Mouse (Mus musculus) heart, postnatal 0 days (tissue): ENCODE data around the gene Fam221a. TPM values are rescaled to one million over a fixed set of nuclear protein-coding genes. Genes with fewer than 3 reads are reported as not detected.

Experiments used
- ATAC-seq: fragments of 200-750 bp; cut with Nextera tagmentation; 2 replicates; pipeline ENCODE4 v1.8.0; 2017; ENCODE audit warnings: low read depth, moderate number of reproducible peaks, moderate library complexity; ENCODE audit not compliant: insufficient read depth
- DNase-seq: peaks from one replicate; pipeline ENCODE4 v3.0.0-alpha.2; 2016; ENCODE audit warnings: low spot score
- H3K27ac ChIP-seq: fragments of 300-500 bp; sonication (generic); 2 replicates; pipeline ENCODE4 v1.5.1; 2014; ENCODE audit warnings: low read depth, mild to moderate bottlenecking
- H3K27me3 ChIP-seq: fragments of 300-500 bp; sonication (generic); 2 replicates; pipeline ENCODE4 v1.6.1; 2014; ENCODE audit warnings: low read length, mixed read lengths; ENCODE audit not compliant: control insufficient read depth, insufficient read depth
- H3K36me3 ChIP-seq: fragments of 300-500 bp; sonication (generic); replicated peaks from 2 replicates; pipeline ENCODE4 v1.6.1; 2014; ENCODE audit warnings: low read length, mixed read lengths; ENCODE audit not compliant: control insufficient read depth, insufficient read depth
- H3K4me1 ChIP-seq: fragments of 300-500 bp; sonication (generic); 2 replicates; pipeline ENCODE4 v1.6.1; 2014; ENCODE audit warnings: antibody characterized with exemption; ENCODE audit not compliant: control insufficient read depth, insufficient read depth
- H3K4me2 ChIP-seq: fragments of 300-500 bp; sonication (generic); 2 replicates; pipeline ENCODE4 v1.6.1; 2014; ENCODE audit warnings: low read depth, mild to moderate bottlenecking, low read length, moderate library complexity
- H3K4me3 ChIP-seq: fragments of 300-500 bp; sonication (generic); 2 replicates; pipeline ENCODE4 v1.5.1; 2014; ENCODE audit warnings: low read depth, low read length
- H3K9ac ChIP-seq: fragments of 300-500 bp; sonication (generic); replicated peaks from 2 replicates; pipeline ENCODE4 v1.6.1; 2014; ENCODE audit warnings: low read depth, low read length, mixed read lengths
- H3K9me3 ChIP-seq: fragments of 300-500 bp; sonication (generic); replicated peaks from 2 replicates; pipeline ENCODE4 v1.6.1; 2016; ENCODE audit warnings: low read length; ENCODE audit not compliant: control insufficient read depth
- CTCF ChIP-seq: IDR thresholded peaks from 2 replicates; pipeline ENCODE4 v1.5.1; 2016; ENCODE audit warnings: antibody characterized with exemption, control low read depth, low read depth
- EP300 ChIP-seq: IDR thresholded peaks from 2 replicates; pipeline ENCODE4 v1.6.1; 2016; ENCODE audit warnings: antibody characterized with exemption, low read depth
- WGBS: fragments of 180-500 bp; shearing (Covaris S2); extraction: QIAGEN DNeasy Blood & Tissue Kit; methylation state at CpG from one replicate; pipeline ENCODE4 v1.1.7; 2014; 5-methylcytosine and 5-hydroxymethylcytosine counted together
- polyA plus RNA-seq: library from polyadenylated mRNA; unstranded; fragments of >200 nt; fragmentation: Nextera tagmentation; extraction: Ambion mirVana; gene quantifications from 2 replicates; pipeline ENCODE4 v1.2.1, GENCODE M21; 2015
- total RNA-seq: library from RNA; depleted of rRNA; stranded (reverse); fragments of >200 nt; gene quantifications from 2 replicates; pipeline ENCODE4 v1.2.3, GENCODE M21; 2014; ENCODE audit warnings: low replicate concordance

The Fam221a gene
- total and polyA plus RNA-seq, 2 experiments from 2014 or later = 0.11 to 1.9 TPM

- H3K4me1 ChIP-seq = no peaks in the 10 kb centered on the region; the same call in 1 of the 2 replicates
- H3K9me3 ChIP-seq = no peaks in the 10 kb centered on the region
- ATAC-seq (no peak), DNase-seq (no peak)
- H3K27ac ChIP-seq = no peak overlapping the region
- no peak overlapping the region for H3K4me3 ChIP-seq
- H3K36me3 ChIP-seq = no peaks in the 10 kb centered on the region
- H3K9ac ChIP-seq = no peak overlapping the region
- 47% methylated on average over 2 of the region's 2 CpGs for WGBS
- no peaks in the 10 kb centered on the region for H3K27me3 ChIP-seq
- no peak overlapping the region for H3K4me2 ChIP-seq
- TF ChIP-seq CTCF (no peak), EP300 (no peak)
Measured at GRCm38 (mm10) chr6:49322986-49323385, 44.6 kb upstream of the Fam221a start.

- TF ChIP-seq EP300 = no peak
- no peak for TF ChIP-seq CTCF
- no peak for DNase-seq
- Histone ChIP-seq H3K36me3 (no peaks in the 10 kb centered on the region), H3K27ac (no peak overlapping the region), H3K9me3 (no peaks in the 10 kb centered on the region), H3K4me2 (no peak overlapping the region), H3K4me1 (no peaks in the 10 kb centered on the region; the same call in 1 of the 2 replicates), H3K9ac (no peak overlapping the region), H3K27me3 (no peaks in the 10 kb centered on the region), H3K4me3 (no peak overlapping the region)
- 71% methylated on average over 2 of the region's 2 CpGs for WGBS
- no peak for ATAC-seq
Measured at GRCm38 (mm10) chr6:49324528-49324927, 43.0 kb upstream of the Fam221a start.

- no peaks in the 10 kb centered on the region for H3K36me3 ChIP-seq
- no peak overlapping the region for H3K4me3 ChIP-seq
- H3K4me1 ChIP-seq = no peaks in the 10 kb centered on the region; the same call in 1 of the 2 replicates
- H3K27ac ChIP-seq = no peak overlapping the region
- 88% methylated on average over 1 of the region's 1 CpGs for WGBS
- DNase-seq (no peak), ATAC-seq (no peak)
- no peak overlapping the region for H3K4me2 ChIP-seq
- no peak overlapping the region for H3K9ac ChIP-seq
- no peaks in the 10 kb centered on the region for H3K9me3 ChIP-seq
- TF ChIP-seq EP300 (no peak), CTCF (no peak)
- H3K27me3 ChIP-seq = no peaks in the 10 kb centered on the region
Measured at GRCm38 (mm10) chr6:49325294-49325693, 42.2 kb upstream of the Fam221a start.

- no peak for ATAC-seq
- Histone ChIP-seq H3K4me1 (peaks cover 5% of the 10 kb centered on the region; the same call in 1 of the 2 replicates), H3K36me3 (no peaks in the 10 kb centered on the region), H3K27me3 (no peaks in the 10 kb centered on the region), H3K4me2 (no peak overlapping the region), H3K4me3 (no peak overlapping the region), H3K9ac (no peak overlapping the region), H3K27ac (no peak overlapping the region), H3K9me3 (no peaks in the 10 kb centered on the region)
- TF ChIP-seq CTCF (no peak), EP300 (no peak)
- WGBS = 79% methylated on average over 3 of the region's 3 CpGs
- DNase-seq = no peak
Measured at GRCm38 (mm10) chr6:49326846-49327245, 40.7 kb upstream of the Fam221a start.

- WGBS = 42% methylated on average over 5 of the region's 5 CpGs
- no peak for ATAC-seq
- no peak overlapping the region for H3K4me2 ChIP-seq
- peak; percentile 5 for DNase-seq
- peaks cover 6% of the 10 kb centered on the region; the same call in 1 of the 2 replicates for H3K4me1 ChIP-seq
- no peak overlapping the region for H3K27ac ChIP-seq
- H3K36me3 ChIP-seq = no peaks in the 10 kb centered on the region
- H3K27me3 ChIP-seq = no peaks in the 10 kb centered on the region
- no peaks in the 10 kb centered on the region for H3K9me3 ChIP-seq
- no peak overlapping the region for H3K4me3 ChIP-seq
- H3K9ac ChIP-seq = no peak overlapping the region
- no peak for TF ChIP-seq EP300
- TF ChIP-seq CTCF = no peak
Measured at GRCm38 (mm10) chr6:49331369-49332059, 36.0 kb upstream of the Fam221a start.

GRCm38 (mm10) chr6:49332060-49332370 lies 35.5 kb upstream of the Fam221a start:
- Histone ChIP-seq H3K9ac (no peak overlapping the region), H3K27ac (no peak overlapping the region), H3K4me3 (no peak overlapping the region), H3K4me1 (peaks cover 6% of the 10 kb centered on the region; the same call in 1 of the 2 replicates), H3K4me2 (peak overlapping the region; percentile 8; the same call in 1 of the 2 replicates), H3K36me3 (no peaks in the 10 kb centered on the region), H3K9me3 (no peaks in the 10 kb centered on the region), H3K27me3 (no peaks in the 10 kb centered on the region)
- TF ChIP-seq CTCF (no peak), EP300 (no peak)
- ATAC-seq = no peak
- 60% methylated on average over 13 of the region's 13 CpGs for WGBS
- DNase-seq = no peak
